Mouse (Mus musculus) myocyte (in vitro differentiated cells): ENCODE measurements at regions not wholly inside any gene's neighbourhood (a gene's known extent, or its start where the extent isn't known, plus 50 kb on each side); places are given as distances from the start of the nearest gene placed in this dataset.

Experiments used
- CEBPB ChIP-seq: IDR thresholded peaks from 2 replicates; pipeline ENCODE4 v1.6.1; 2011; ENCODE audit warnings: mild to moderate bottlenecking, moderate library complexity; ENCODE audit not compliant: poor library complexity, insufficient read depth, severe bottlenecking
- POLR2A ChIP-seq: IDR thresholded peaks from one replicate; pipeline ENCODE4 v1.6.1; 2011; ENCODE audit warnings: low read depth, mild to moderate bottlenecking, control low read depth, moderate library complexity; ENCODE audit not compliant: insufficient read length
- POLR2AphosphoS2 ChIP-seq: IDR thresholded peaks from one replicate; pipeline ENCODE4 v1.6.1; 2011; ENCODE audit warnings: low read depth, control low read depth; ENCODE audit not compliant: insufficient read length
- TCF12 ChIP-seq: IDR thresholded peaks from one replicate; pipeline ENCODE4 v1.6.1; 2011; ENCODE audit warnings: mild to moderate bottlenecking, control low read depth; ENCODE audit not compliant: poor library complexity, insufficient read depth, severe bottlenecking
- USF1 ChIP-seq: IDR thresholded peaks from one replicate; pipeline ENCODE4 v1.6.1; 2011; ENCODE audit warnings: low read depth, mild to moderate bottlenecking, control low read depth, moderate library complexity

GRCm38 (mm10) chr3:60789441-60789840, 213.2 kb upstream of the P2ry1 start:
- TF ChIP-seq POLR2A (no peak), USF1 (no peak), CEBPB (no peak), POLR2AphosphoS2 (no peak), TCF12 (no peak)
